Mouse (Mus musculus): ENCODE measurements around the gene Fam131b. TPM values are rescaled to one million over a fixed set of nuclear protein-coding genes. Genes with fewer than 3 reads are reported as not detected.

The Fam131b gene
- polyA plus RNA-seq, 1 experiment, result 0.63 TPM

DNA sequence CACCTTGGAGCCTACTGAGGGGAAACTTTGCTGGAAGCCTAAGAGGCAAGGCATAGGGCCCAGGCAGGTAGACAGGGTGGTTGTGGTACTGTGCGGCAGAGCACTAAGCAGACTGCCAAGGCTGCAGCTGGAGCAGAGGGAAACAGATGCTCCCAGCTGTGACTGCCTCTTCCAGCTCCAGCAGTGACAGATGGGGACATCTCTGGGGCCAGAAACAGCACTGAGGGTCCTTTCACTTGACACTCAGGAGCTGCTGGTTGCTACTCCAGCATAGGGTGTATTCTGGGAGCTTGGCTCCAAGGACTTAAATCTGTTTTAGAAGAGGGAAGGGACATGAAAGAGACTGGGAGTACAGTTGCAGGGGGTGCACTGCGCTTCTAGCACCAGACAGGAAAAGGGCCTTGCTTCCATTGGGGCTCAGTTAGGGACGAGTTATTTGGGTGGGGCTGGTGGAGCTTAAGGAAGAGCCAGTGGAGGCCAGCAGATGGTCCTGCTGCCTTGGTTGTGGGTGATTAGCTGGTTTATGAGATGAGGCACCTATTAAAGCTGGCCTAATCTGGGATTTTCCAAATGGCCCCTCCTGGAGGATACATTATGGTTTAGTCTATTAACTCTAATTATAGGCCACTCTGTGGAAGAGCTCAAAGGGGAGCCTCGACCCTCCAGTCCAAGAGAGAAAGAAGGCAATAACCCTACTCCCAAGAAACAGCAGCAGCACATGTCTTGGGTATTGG lies 46.4 kb upstream of the Fam131b start:
- Histone ChIP-seq H3K9me3 (replicated peaks; ENCODE audit: control insufficient read depth, insufficient read depth, low read length, poor library complexity, severe bottlenecking) (no peaks in the 10 kb centered on the region), H3K4me1 (ENCODE audit: control insufficient read depth, insufficient read depth, low read length) (no peaks in the 10 kb centered on the region), H3K27me3 (ENCODE audit: control insufficient read depth, insufficient read depth, low read length, poor library complexity, severe bottlenecking) (no peaks in the 10 kb centered on the region), H3K27ac (ENCODE audit: insufficient read depth, low read length) (no peak overlapping the region), H3K4me3 (ENCODE audit: low read depth, low read length) (no peak overlapping the region), H3K9ac (ENCODE audit: low read depth, poor library complexity, severe bottlenecking) (no peak overlapping the region), H3K36me3 (ENCODE audit: control insufficient read depth, insufficient read depth, low read length, poor library complexity, severe bottlenecking) (no peaks in the 10 kb centered on the region)
- TF ChIP-seq CTCF (IDR thresholded peaks at IDR 0.05; ENCODE audit: low read depth, low read length) (no peak), EP300 (IDR thresholded peaks at IDR 0.05; ENCODE audit: insufficient read depth, low read depth, low read length) (no peak), POLR2A (IDR thresholded peaks at IDR 0.05; ENCODE audit: insufficient read depth, low read length) (no peak)

DNA sequence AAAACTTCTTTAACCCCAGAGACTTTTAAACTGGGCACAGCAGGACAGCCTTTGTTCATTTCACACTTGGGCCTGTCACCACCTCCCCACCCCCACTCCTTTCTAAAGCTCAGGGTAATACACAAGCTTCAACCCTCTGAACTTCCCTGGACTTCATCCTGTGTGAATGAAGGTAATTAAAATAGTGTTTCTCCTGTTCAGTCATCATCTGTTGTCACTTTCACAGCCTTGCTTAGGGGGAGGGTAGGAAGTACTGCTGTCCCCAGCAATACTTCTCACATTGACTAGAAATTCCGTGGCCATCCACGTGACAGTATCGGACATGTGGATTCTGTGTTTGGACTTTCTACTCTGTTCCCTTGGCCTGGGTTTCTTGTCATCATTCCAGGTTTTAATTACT lies 45.4 kb upstream of the Fam131b start:
- no peaks in the 10 kb centered on the region for H3K4me1 ChIP-seq (ENCODE audit: control insufficient read depth, insufficient read depth, low read length)
- H3K9ac ChIP-seq (ENCODE audit: low read depth, poor library complexity, severe bottlenecking), result no peak overlapping the region
- H3K27ac ChIP-seq (ENCODE audit: insufficient read depth, low read length), result no peak overlapping the region
- H3K9me3 ChIP-seq (replicated peaks; ENCODE audit: control insufficient read depth, insufficient read depth, low read length, poor library complexity, severe bottlenecking), result no peaks in the 10 kb centered on the region
- no peaks in the 10 kb centered on the region for H3K36me3 ChIP-seq (ENCODE audit: control insufficient read depth, insufficient read depth, low read length, poor library complexity, severe bottlenecking)
- no peak overlapping the region for H3K4me3 ChIP-seq (ENCODE audit: low read depth, low read length)
- TF ChIP-seq POLR2A (IDR thresholded peaks at IDR 0.05; ENCODE audit: insufficient read depth, low read length), result no peak
- TF ChIP-seq EP300 (IDR thresholded peaks at IDR 0.05; ENCODE audit: insufficient read depth, low read depth, low read length), result no peak
- no peak for TF ChIP-seq CTCF (IDR thresholded peaks at IDR 0.05; ENCODE audit: low read depth, low read length)
- no peaks in the 10 kb centered on the region for H3K27me3 ChIP-seq (ENCODE audit: control insufficient read depth, insufficient read depth, low read length, poor library complexity, severe bottlenecking)

DNA sequence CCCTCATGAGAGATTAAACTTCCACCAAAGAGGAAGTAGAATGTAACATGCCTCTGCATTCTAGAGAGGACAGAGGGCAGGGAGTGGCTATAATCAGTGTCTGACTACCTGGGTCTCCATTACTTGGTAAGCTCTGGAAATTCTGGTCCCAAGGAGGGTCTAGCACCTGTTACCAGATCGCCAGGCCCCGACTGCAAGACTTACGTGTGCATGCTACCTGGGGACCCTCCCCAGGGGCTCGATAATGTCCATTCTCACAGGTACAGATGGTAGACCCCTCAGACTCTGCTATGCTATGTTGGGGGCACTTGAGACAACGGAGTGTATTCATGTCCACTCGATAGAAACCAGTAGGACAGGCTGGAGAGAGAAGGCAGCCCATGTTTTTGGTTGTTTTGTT lies 40.8 kb upstream of the Fam131b start:
- Histone ChIP-seq H3K4me3 (ENCODE audit: low read depth, low read length) (no peak overlapping the region), H3K9ac (ENCODE audit: low read depth, poor library complexity, severe bottlenecking) (no peak overlapping the region)

DNA sequence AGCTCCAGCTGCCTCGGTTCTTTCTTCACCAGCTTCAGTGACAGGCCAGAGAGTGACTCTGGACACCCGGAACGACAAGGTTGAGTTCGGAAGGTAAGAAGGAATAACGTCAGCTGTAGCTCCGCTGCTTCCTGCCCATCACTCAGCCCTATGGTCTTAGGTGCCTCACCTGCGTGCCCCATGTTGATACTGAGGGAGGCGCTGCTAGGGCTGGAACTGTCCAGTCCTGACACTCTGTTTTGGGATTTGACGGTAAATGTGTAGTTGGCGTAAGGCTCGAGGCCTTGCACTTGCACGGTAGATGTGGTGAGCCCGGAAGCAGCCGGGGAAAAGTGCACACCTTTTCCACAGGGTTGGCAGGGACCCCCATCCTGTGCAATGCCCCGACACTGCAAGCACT lies 40.2 kb upstream of the Fam131b start:
- Histone ChIP-seq H3K9me3 (replicated peaks; ENCODE audit: control insufficient read depth, insufficient read depth, low read length, poor library complexity, severe bottlenecking) (no peaks in the 10 kb centered on the region), H3K27me3 (ENCODE audit: control insufficient read depth, insufficient read depth, low read length, poor library complexity, severe bottlenecking) (no peaks in the 10 kb centered on the region)
- TF ChIP-seq POLR2A (IDR thresholded peaks at IDR 0.05; ENCODE audit: insufficient read depth, low read length) (no peak), CTCF (IDR thresholded peaks at IDR 0.05; ENCODE audit: low read depth, low read length) (no peak), EP300 (IDR thresholded peaks at IDR 0.05; ENCODE audit: insufficient read depth, low read depth, low read length) (no peak)

More for the DNA sequence above, 40.8 kb upstream of the Fam131b start:
- H3K36me3 ChIP-seq (ENCODE audit: control insufficient read depth, insufficient read depth, low read length, poor library complexity, severe bottlenecking), result no peaks in the 10 kb centered on the region
- H3K4me1 ChIP-seq (ENCODE audit: control insufficient read depth, insufficient read depth, low read length), result no peaks in the 10 kb centered on the region
- no peaks in the 10 kb centered on the region for H3K27me3 ChIP-seq (ENCODE audit: control insufficient read depth, insufficient read depth, low read length, poor library complexity, severe bottlenecking)
- TF ChIP-seq CTCF (IDR thresholded peaks at IDR 0.05; ENCODE audit: low read depth, low read length), result no peak
- no peak for TF ChIP-seq POLR2A (IDR thresholded peaks at IDR 0.05; ENCODE audit: insufficient read depth, low read length)
- no peak for TF ChIP-seq EP300 (IDR thresholded peaks at IDR 0.05; ENCODE audit: insufficient read depth, low read depth, low read length)
- no peak overlapping the region for H3K27ac ChIP-seq (ENCODE audit: insufficient read depth, low read length)
- H3K9me3 ChIP-seq (replicated peaks; ENCODE audit: control insufficient read depth, insufficient read depth, low read length, poor library complexity, severe bottlenecking), result no peaks in the 10 kb centered on the region

DNA sequence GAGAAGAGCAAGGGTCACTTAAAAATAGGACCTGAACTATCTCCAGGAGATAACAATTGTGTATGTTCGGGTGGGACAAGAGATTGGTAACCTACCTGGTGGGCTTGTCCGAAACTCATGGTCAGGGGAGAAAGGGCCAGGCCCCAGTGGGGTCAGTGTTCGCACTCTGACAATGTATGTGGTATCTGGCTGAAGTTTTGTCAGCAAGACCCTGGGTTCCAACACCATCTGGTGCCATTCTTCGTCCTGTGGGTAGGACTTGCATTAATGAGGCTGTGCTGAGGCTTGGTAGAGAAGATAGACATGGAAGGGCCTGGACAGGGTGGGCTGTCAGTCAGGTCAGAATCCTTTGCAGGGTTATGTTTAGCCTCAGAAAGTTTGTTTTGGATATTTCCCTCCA lies 39.6 kb upstream of the Fam131b start:
- Histone ChIP-seq H3K36me3 (ENCODE audit: control insufficient read depth, insufficient read depth, low read length, poor library complexity, severe bottlenecking) (no peaks in the 10 kb centered on the region), H3K9ac (ENCODE audit: low read depth, poor library complexity, severe bottlenecking) (no peak overlapping the region), H3K9me3 (replicated peaks; ENCODE audit: control insufficient read depth, insufficient read depth, low read length, poor library complexity, severe bottlenecking) (no peaks in the 10 kb centered on the region), H3K4me3 (ENCODE audit: low read depth, low read length) (no peak overlapping the region), H3K27me3 (ENCODE audit: control insufficient read depth, insufficient read depth, low read length, poor library complexity, severe bottlenecking) (no peaks in the 10 kb centered on the region), H3K4me1 (ENCODE audit: control insufficient read depth, insufficient read depth, low read length) (no peaks in the 10 kb centered on the region), H3K27ac (ENCODE audit: insufficient read depth, low read length) (no peak overlapping the region)
- no peak for TF ChIP-seq POLR2A (IDR thresholded peaks at IDR 0.05; ENCODE audit: insufficient read depth, low read length)

More for the DNA sequence above, 40.2 kb upstream of the Fam131b start:
- Histone ChIP-seq H3K27ac (ENCODE audit: insufficient read depth, low read length) (no peak overlapping the region), H3K4me3 (ENCODE audit: low read depth, low read length) (no peak overlapping the region), H3K36me3 (ENCODE audit: control insufficient read depth, insufficient read depth, low read length, poor library complexity, severe bottlenecking) (no peaks in the 10 kb centered on the region), H3K9ac (ENCODE audit: low read depth, poor library complexity, severe bottlenecking) (no peak overlapping the region), H3K4me1 (ENCODE audit: control insufficient read depth, insufficient read depth, low read length) (no peaks in the 10 kb centered on the region)

DNA sequence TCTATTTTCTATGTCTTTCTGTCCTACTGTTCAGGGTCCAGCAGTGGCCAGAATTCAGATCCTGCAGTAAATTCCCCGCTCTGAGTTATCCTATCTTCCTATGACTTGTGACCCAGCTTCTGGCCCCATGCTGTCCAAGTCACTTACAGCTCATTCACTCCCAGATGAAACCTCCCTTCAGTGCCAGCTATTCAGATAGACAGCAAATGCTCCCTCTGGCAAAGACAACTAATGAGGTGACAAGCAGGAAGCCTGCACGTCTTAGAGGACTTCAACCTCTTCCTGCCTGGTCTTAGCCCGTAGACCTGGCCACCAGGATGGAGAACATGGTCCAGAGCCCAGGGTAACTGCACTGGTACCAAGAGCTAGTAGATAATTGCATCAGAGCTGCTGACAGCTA lies 38.5 kb upstream of the Fam131b start:
- no peaks in the 10 kb centered on the region for H3K9me3 ChIP-seq (replicated peaks; ENCODE audit: control insufficient read depth, insufficient read depth, low read length, poor library complexity, severe bottlenecking)
- no peaks in the 10 kb centered on the region for H3K36me3 ChIP-seq (ENCODE audit: control insufficient read depth, insufficient read depth, low read length, poor library complexity, severe bottlenecking)
- H3K27ac ChIP-seq (ENCODE audit: insufficient read depth, low read length), result no peak overlapping the region
- H3K27me3 ChIP-seq (ENCODE audit: control insufficient read depth, insufficient read depth, low read length, poor library complexity, severe bottlenecking), result no peaks in the 10 kb centered on the region
- H3K4me1 ChIP-seq (ENCODE audit: control insufficient read depth, insufficient read depth, low read length), result no peaks in the 10 kb centered on the region
- TF ChIP-seq POLR2A (IDR thresholded peaks at IDR 0.05; ENCODE audit: insufficient read depth, low read length), result no peak
- H3K4me3 ChIP-seq (ENCODE audit: low read depth, low read length), result no peak overlapping the region
- H3K9ac ChIP-seq (ENCODE audit: low read depth, poor library complexity, severe bottlenecking), result no peak overlapping the region
